Mouse (Mus musculus): Measurements from ENCODE around the gene Krt9.
A peak's percentile ranks its signal among the peaks of the same experiment; 100 is the strongest.

Krt9 gene

GRCm38 (mm10) chr11:100148615-100149330 is 44.3 kb downstream of the Krt9 start, which contains the start of gene Krt19:
Krt19 (minus strand) TSS chr11:100148665.
- DNase-seq (ENCODE audit: low spot score) = no peak

- peak; percentile 52 for DNase-seq (ENCODE audit: low spot score)
Measured at GRCm38 (mm10) chr11:100147566-100148353, 45.3 kb downstream of the Krt9 start.

GRCm38 (mm10) chr11:100145858-100146560 is 47.0 kb downstream of the Krt9 start:
- DNase-seq (ENCODE audit: low spot score) = peak; percentile 68

GRCm38 (mm10) chr11:100145104-100145503 is 47.9 kb downstream of the Krt9 start:
- peak; percentile 69 for DNase-seq (ENCODE audit: low spot score)

- DNase-seq (ENCODE audit: low spot score) = no peak
Measured at GRCm38 (mm10) chr11:100140966-100141365, 52.1 kb downstream of the Krt9 start.

GRCm38 (mm10) chr11:100139391-100139790 is 53.7 kb downstream of the Krt9 start:
- no peak for DNase-seq (ENCODE audit: low spot score)

GRCm38 (mm10) chr11:100138809-100139208 is 54.2 kb downstream of the Krt9 start:
- no peak for DNase-seq (ENCODE audit: low spot score)

GRCm38 (mm10) chr11:100137693-100138092 is 55.4 kb downstream of the Krt9 start:
- no peak for DNase-seq (ENCODE audit: low spot score)
